Mouse (Mus musculus) gastrocnemius, adult 2 months (tissue): Measurements from ENCODE around the gene Ptprj. TPM values are rescaled to one million over a fixed set of nuclear protein-coding genes. Genes with fewer than 3 reads are reported as not detected.

Experiments used
- DNase-seq: peaks from one replicate; pipeline ENCODE4 v3.0.0; 2022
- H3K27ac ChIP-seq: fragments of 200-600 bp; 2 replicates; pipeline ENCODE4 v1.8.1; 2022; ENCODE audit warnings: mild to moderate bottlenecking
- H3K4me3 ChIP-seq: fragments of 200-600 bp; 2 replicates; pipeline ENCODE4 v1.8.1; 2022; ENCODE audit warnings: mild to moderate bottlenecking, moderate library complexity
- CTCF ChIP-seq: fragments of 200-600 bp; IDR thresholded peaks from 2 replicates; pipeline ENCODE4 v1.8.1; 2022; ENCODE audit warnings: antibody characterized with exemption, mild to moderate bottlenecking, moderate library complexity
- intact Hi-C: fragments of 180-260 bp; cut with DNase I; formaldehyde crosslinking; loops from one replicate; pipeline ENCODE4 v1.15.1; 2025
- long read RNA-seq, 2 experiments: library from polyadenylated mRNA; stranded (forward); transcript quantifications; one replicate each; pipeline ENCODE4 v2.0.0; 2021
- total RNA-seq, 2 experiments: library from RNA; stranded (reverse); gene quantifications; 2 replicates each; pipeline ENCODE4 v1.2.3; 2021

Gene Ptprj
- 1 to 10 TPM; 2.1 to 4.2 TPM for total RNA-seq
- long read RNA-seq, experiment 1, partial matches to known transcripts: 0 of 1 reads
- long read RNA-seq, experiment 1, other reads (novel, unspliced or antisense): 1 of 1 reads
- long read RNA-seq, experiment 2: 0 reads

DNA sequence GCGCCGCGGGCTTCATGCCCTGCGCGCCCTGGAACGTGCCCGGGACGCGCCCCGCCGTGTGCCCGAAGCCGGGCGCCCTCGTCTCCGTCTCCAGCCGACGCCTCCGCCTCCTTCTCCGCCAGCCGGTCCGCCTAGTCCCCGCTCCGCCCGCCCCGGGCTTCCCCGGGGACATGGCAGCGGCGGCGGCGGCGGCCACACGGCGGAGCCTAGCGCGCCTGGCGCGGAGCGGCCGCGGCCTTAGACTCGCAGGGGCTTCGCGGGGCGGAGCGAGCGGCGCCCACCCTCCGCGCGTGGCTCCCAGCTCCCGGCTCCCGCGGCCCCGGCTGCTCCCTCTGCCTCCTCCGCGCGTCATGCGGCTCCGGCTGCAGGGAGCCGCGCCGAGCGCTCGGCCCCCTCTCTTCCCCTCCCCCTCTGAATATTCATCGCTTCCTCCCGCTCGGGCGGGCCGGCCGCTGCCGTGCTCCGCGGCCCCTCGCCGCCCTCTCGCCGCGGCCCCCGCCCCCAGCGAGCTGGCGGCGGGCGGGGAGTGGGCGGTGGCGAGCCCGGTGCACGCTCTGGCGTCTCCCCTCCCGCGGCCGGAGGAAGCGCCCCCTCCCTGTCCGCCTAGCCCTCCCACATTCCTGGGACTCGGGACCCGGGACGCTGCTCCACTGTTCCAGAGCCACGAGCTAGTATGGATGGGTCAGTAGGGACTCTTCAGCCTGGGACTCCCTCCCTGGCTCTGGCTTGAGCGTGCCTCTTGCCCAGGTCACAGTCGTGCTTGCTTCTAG, at the start of gene Ptprj:
Gene Ptprj, minus strand, starts transcription at position 412 of the 770 bp plus-strand sequence.
- H3K4me3 ChIP-seq: peak within 1 kb of the TSS; percentile 96
- TF ChIP-seq CTCF: 0 out of 2 replicates have a peak, but pooled peaks have one; percentile 2
- peak within 1 kb of the TSS; percentile 85 for H3K27ac ChIP-seq
- intact Hi-C loops: loop anchor here (5.0 kb wide), 3 partner anchors 37 to 97 kb away; partner anchors contain the start of gene Nup160
- peak; percentile 83 for DNase-seq

DNA sequence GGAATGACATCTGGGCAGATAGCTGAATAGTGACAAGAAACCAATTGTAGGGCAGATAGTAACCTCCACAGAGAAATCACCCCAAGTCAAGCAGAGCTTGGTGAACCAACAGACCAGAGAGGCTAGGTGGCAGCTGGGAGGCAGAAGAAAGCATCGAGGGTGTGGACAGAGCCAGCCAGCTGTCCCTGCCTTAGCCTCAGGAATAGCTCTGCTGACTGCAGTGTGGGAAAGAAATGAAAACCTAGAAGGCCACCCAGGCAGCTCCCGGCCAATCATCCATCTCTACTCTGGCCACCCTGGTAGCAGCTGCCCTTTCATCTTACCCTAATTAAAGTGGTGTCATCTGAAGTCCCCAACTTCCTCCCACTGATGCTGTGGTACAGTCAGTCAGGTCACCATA, 49.1 kb upstream of the Ptprj start:
- TF ChIP-seq CTCF: no peak
- intact Hi-C loops: no loop called here
- no peak for DNase-seq
- Histone ChIP-seq H3K27ac (no peak overlapping the region), H3K4me3 (no peak overlapping the region)

DNA sequence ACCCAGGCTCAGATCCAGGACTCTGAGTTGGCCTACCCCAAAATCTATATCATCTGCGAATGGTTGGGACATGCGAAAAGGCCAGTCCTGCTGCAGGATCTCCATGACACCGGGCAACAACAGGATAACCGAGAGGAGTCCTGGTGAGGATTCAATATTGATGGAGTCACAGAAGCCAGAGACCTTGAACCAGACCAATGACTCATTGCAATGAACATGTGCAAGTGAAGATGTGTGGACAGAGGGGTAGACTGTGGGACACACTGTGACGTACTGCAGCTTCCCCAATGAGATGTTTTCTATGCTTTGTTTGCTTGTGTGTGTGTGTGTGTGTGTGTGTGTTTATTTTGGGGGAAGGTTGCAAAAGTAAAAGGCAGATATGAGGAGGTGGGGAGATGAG, 47.8 kb upstream of the Ptprj start:
- DNase-seq: no peak
- intact Hi-C loops: no loop called here
- H3K4me3 ChIP-seq: no peak overlapping the region
- TF ChIP-seq CTCF: no peak
- H3K27ac ChIP-seq: no peak overlapping the region

DNA sequence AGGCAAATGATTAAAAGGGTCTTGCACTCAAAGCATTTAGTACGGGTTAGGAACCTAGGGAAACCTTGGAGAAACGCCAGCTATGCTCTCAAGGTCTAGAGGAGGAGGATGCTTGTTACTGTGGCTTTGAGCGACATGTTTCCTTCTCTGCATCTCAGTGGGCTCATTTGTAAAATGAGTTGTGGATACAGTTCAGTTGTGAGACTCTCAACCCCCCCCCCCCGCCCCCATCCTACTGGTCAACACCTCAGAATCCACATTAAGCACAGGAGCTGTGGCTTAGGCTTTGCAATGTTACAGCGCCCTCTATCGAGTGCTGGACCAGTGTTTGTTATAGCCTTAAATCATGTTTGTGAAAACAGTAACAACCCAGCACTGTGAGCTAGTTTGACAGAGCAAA, 44.5 kb upstream of the Ptprj start:
- peak; percentile 74 for DNase-seq
- intact Hi-C loops: loop anchor here (1.0 kb wide), 1 partner anchor 151 kb away; no protein-coding TSS in a partner anchor
- H3K27ac ChIP-seq: no peak overlapping the region
- H3K4me3 ChIP-seq: no peak overlapping the region
- peak; percentile 79 for TF ChIP-seq CTCF

DNA sequence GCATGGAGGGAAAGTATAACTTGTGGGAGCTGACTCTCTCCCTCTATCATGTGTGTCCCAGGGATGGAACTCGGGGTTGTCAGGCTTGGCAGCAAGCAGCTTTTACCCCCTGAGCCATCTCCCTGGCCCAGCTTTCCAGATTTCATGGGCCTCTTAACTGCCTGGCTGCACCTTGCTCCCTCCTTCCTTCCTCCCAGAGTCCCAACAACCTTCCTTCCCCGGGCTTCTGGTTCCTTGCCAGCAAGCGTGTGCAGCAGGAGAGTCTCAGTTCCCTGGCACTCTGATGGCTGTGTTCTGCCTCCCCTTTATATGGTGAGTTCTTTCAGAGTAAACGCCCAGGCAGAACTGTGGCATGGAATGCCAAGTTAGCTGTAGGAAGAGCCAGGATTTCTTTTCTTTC, 43.9 kb upstream of the Ptprj start:
- H3K4me3 ChIP-seq: no peak overlapping the region
- DNase-seq: no peak
- H3K27ac ChIP-seq: no peak overlapping the region
- TF ChIP-seq CTCF: no peak
- intact Hi-C loops: no loop called here

DNA sequence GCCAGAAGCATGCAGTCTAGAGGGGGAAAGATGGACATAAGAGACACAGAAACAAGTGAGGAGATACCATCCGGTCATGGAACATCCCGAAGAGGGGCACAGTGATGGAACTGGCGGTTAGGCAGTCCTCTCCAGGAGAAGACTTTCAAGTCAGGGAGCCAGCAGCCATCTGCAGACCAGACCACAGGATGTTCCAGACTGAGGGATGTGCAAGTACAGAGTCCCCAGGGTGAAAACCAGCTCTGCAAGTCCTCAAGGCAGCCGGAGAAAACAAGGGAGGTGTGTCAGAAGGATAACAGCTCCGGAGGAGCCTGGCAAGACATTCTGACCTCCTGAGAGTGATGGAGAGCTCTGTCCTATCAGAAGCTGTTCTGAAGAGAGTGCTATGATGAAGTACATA, 40.4 kb upstream of the Ptprj start:
- no peak for DNase-seq
- intact Hi-C loops: no loop called here
- Histone ChIP-seq H3K27ac (no peak overlapping the region), H3K4me3 (no peak overlapping the region)
- no peak for TF ChIP-seq CTCF

DNA sequence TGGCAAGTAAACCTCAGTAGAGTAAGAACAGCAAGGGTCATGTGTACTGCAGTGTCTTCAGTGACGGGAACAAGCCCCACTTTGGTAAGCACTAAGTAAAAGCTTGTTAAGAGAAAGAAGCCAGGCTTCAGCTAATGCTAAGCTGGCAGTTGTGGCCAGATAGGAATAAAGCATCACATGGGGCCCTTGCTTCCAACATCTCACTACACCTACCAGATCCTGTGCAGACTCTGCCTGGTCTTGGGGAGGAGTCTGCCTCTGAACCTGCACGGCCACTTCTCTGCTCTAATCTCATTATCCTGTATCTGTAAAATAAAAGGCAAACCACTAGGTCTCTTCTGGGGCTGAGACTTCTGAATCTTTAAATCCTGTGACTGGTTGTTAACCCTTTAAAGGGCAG, 39.2 kb upstream of the Ptprj start:
- no peak for TF ChIP-seq CTCF
- DNase-seq: no peak
- Histone ChIP-seq H3K4me3 (no peak overlapping the region), H3K27ac (no peak overlapping the region)
- intact Hi-C loops: loop anchor here (5.0 kb wide), 1 partner anchor 37 kb away; the partner anchor contains the start of gene Ptprj

DNA sequence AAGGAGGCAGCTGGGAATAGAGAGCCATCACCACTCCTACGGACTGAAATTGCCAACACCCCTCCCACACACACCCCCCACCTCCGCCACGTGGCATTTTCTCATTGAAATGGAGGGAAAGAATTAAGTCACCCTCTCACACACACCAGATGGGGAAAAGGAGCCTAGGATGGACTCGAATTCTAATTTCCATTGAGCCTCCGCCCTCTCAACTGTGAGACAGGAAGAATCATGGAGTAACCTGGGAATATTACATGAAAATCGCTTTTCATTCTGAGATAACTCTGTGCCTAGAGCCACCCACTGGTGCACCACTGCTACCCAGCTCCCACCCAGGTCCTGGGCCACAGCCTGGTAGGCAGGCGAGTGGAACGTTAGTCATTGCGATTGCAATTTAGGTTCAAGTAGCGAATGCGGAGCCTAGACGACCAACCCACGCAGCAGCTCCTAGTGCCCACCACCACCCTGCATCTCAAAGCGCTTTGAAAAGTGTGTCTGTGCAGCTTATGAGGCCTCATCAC, 34.3 kb upstream of the Ptprj start:
- DNase-seq: no peak
- no peak overlapping the region for H3K4me3 ChIP-seq
- H3K27ac ChIP-seq: no peak overlapping the region
- intact Hi-C loops: loop anchor here (5.0 kb wide), 1 partner anchor 32 kb away; the partner anchor contains the start of gene Ptprj
- no peak for TF ChIP-seq CTCF

DNA sequence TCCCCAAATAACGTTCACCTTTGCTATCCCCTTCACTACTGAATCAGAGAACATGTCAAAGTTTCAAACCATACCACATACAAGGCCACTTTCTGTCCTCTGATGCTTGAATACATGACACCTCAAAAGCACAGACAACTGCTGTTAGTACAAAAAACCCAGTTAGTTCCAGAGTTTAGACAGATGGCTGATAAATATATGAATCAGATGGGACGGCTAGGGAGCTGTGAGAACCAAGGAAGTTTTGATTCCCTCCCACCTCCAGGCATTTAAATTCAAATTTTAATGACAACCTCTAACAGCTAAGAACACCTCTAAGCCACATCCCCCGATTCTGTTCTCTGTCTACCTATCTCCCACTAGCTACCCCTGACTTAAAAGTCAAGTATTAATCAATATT, 33.1 kb upstream of the Ptprj start:
- Histone ChIP-seq H3K4me3 (no peak overlapping the region), H3K27ac (no peak overlapping the region)
- intact Hi-C loops: no loop called here
- DNase-seq: no peak
- no peak for TF ChIP-seq CTCF

DNA sequence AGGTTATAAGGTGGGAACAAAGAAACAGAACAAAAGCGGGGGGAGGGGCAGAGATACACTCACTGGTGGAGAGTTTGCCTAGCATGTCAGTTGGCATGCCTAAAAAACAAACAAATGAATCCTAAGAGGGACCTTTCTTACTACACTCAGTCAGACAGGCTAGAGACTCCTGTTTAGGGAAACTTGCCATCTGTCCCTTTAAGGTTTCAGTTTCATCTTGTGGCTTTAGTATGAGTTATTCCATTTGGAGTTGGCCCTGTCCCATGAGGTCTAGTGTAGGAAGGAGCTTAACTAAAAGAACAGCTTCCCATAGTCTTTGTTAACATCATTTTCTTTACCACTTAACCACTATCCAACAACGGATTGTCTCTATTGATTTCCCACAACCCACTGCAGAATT, 32.6 kb upstream of the Ptprj start:
- Histone ChIP-seq H3K4me3 (no peak overlapping the region), H3K27ac (no peak overlapping the region)
- intact Hi-C loops: no loop called here
- no peak for TF ChIP-seq CTCF
- DNase-seq: no peak

DNA sequence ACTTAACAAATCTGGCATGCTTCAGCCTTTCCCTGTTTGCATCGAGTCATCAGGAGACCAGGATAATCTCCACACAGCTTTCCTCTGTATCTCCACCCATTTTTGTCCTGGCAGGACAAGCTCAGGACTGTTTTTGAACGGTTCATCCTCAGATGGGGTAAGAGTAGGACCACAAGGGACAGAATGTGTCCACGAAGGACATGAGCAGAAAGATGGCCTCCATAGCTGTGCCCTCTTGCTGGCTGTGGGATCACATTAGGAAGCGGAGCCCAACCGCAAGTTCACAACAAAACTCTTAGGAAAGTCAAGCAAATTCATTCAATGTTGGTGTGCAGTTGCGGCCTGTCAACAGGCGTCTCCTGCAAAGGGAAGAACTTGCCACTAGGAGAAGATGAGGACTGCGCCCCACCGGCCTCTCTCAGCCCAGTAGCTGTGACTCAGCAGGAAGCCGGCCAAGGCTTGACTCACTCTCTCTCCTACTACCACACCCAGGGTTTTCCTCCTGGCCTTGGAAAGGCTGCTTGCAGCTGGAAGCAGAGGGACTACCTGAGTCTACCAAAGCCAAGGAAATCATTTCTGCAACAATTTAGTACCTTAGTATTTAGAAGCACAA, 31.6 kb upstream of the Ptprj start:
- intact Hi-C loops: no loop called here
- peak; percentile 27; the same call in 1 of the 2 replicates for TF ChIP-seq CTCF
- Histone ChIP-seq H3K27ac (peak overlapping the region; percentile 70; the same call in 1 of the 2 replicates), H3K4me3 (no peak overlapping the region)
- DNase-seq: peak; percentile 91

DNA sequence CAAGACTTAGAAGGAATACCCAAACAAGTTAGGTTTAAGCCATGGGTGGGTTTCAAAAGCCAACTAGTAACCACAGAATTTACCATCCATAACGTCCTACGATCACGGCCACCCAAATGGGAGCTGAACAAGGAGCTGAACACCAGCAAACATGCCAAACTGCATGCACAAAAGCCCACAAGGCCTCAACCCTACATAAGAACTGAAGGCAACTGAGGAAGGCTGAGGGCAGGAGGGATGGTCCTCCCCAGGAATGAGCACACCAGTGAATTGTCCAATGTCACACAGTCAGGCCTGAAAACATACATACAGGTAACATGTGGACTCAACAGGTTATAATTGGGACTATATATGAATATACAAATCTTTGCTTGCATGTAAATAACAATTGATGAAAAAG, 20.6 kb upstream of the Ptprj start:
- H3K27ac ChIP-seq: no peak overlapping the region
- intact Hi-C loops: no loop called here
- no peak overlapping the region for H3K4me3 ChIP-seq
- no peak for TF ChIP-seq CTCF
- DNase-seq: no peak

DNA sequence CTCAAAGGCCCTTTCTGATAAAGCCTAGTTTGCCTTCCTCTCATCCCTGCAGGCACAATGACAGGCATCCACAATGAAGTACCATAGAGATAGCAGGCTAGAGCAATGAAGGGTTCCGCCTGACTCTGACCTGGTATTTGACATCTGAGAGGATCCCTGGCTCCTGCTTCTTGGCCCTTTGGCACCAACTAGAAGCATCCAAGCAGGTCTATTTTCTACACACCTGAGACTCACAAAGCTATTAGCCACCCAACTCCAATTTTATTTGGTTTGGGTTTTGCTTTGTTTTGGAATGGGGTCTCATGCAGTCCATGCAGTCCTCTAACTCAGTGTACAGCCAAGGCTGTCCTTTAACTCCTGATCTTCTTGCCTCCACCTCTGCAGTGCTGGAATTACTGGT, 7.7 kb upstream of the Ptprj start:
- Histone ChIP-seq H3K27ac (no peak overlapping the region), H3K4me3 (no peak overlapping the region)
- TF ChIP-seq CTCF: no peak
- intact Hi-C loops: no loop called here
- DNase-seq: no peak
